Mouse (Mus musculus) c-Kit-positive CD71-negative TER-119-negative erythroid progenitor cells, embryonic 14.5 days (primary cell): ENCODE results near the gene Esrp2.
A peak's percentile ranks its signal among the peaks of the same experiment; 100 is the strongest.

Experiments
- DNase-seq: peaks from one replicate; pipeline ENCODE4 v3.0.0-alpha.2; 2013; ENCODE audit warnings: low read depth

Gene Esrp2

DNA sequence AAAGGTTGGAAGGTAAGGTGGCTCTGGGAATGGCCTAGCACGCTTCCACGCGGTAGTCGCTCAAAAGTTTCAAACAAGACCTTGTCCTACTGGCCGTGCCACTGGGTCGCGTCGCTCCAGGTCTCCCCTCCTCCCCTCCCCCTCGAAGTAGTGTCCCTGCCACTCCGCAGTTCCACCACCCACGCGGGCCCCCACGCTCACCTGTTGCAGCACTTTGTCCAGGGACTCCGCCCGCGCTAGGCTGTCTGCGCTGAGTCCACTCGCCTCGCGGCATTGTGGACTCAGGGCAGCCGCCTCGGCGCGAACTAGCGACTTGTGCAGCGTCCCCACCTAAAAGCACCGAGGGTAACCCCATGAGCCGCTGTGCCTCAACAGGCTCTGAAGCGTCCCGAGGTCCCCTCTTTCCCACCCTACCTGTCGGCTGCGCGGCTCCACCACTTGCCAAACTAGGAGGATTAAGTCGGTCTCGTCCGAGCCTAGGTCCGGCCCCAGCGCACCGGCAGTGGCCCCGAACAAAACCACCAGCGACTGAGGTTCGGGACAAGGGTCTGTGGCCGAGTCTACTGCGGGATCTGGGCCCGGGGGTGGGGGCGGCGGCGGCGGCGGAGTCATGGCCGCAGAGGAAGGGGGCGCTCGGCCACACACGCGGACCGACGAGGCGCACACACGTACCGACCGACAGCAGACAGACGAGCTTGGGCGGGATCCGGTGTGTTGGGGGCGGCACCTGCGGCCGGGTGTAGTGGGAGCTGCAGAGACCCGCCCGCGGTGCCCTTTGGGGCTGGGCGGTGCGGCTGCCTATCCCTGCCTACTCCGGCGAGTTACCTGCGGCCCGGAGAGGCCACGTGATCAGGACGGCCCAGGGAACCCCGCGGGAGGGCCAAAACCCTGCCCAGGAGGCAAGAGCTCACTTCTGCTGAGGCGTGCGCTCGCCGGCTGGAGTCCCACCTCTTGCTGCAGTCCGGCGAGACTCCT is at the start of gene Esrp2:
Gene Esrp2, minus strand, starts transcription at position 819 of the 975 bp plus-strand sequence.
- no peak for DNase-seq

DNA sequence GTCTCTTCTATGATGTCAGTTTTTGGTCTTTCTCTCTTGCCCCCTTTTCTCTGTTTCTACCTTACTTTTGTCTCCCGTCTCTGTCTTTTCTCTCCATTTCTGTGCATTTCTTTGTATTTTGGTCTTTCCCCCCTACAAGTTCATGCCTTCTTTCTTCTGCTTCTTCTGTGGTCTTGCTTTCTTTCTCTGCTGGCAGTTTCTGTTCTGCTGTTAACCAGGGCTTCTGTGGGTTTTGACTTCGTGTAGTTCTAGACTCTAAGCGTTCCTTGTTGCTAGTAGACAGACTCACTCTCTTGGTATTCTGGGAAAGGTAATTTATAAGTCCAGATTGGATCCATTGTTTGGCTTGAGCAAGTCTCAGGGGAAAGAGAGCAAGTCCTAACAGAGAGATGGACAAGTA is 49.6 kb upstream of the Esrp2 start:
- no peak for DNase-seq

DNA sequence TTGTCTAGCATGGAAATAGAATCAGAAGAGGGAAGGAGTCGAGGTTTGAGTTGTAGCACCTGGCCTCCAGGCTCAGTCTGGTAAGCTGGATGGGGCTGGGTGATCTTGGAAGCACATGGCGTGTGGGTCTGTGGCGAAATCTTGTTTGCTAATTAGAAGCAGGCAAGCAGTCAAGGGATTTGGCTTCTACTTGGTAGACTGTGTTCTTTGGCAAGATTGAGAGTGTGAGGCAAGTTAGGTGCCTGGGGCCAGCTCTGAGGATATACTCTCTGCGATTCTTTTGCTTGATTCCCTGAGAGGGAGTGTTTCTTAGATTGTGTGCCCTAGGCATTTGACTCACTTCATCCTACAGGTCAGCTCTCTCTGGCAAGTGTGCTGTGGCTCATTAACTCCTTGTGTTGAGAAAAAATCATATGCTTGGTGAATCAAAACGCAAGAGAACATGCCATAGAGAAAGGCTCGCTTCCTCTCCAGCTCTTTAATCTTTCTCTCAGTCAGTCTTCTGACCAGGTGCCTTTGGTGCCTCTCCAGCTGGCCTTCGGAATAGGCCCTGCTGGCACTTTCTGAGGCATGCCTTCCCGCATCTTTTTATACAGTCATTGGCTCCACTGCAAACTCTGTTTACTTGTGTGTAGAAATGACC is 49.0 kb upstream of the Esrp2 start:
- DNase-seq, result no peak

DNA sequence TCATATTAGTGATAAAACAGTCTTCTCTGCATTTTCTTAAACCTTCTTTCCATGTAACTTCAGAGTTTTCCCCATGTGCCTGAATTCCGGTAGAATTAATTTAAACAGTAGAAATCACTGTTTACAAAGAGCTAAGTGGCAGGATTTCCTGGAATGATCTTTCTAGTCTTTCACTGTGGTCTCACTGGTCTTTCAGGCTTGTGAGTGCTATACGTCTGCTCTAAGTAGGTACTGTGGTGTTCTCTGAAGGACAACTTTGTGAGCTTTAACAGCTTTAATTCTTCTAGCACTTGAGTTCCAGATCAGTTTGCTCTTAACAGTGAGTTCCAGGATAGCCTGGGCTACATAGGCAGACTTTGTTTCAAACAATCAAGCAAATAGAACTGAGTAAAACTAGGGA is 41.7 kb upstream of the Esrp2 start:
- DNase-seq, result no peak

DNA sequence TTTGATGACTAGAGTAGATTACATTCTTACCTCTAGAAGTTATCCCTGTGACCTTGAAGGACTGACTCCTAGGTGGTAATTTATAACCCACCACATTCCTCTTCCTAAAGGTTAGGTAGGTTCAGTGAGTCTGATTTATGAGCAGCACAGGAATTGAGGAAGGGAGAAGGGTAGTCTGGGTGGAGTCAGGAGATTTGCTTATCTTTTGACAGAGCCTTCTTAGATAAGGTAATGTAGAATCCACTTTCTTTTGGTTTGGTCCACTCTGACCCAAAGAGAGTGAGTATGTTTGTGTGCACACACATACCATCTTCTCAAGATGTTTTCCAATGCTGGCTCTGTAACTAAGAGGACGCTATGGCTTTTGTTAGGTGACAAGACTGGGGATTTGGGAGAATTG is 40.8 kb upstream of the Esrp2 start:
- DNase-seq, result no peak

DNA sequence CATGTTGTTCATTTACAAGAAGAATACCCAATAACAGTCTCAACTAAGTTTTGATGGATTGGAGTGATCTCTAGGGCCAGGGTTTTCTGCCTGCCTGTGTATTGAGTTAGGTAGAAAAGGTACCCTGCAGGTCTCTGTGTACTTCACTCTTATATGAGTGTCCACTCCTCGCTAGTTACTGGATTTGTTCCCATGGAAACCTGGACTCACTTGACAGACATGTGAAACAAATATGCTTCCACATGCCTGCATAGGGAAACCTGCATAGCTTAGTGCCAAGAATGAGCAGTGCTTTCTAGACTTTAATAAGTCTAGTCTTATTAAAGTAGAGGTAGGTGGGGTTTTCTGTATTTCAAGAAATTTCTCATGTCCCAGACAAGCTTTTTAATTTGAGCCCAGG is 40.1 kb upstream of the Esrp2 start:
- DNase-seq, result no peak

DNA sequence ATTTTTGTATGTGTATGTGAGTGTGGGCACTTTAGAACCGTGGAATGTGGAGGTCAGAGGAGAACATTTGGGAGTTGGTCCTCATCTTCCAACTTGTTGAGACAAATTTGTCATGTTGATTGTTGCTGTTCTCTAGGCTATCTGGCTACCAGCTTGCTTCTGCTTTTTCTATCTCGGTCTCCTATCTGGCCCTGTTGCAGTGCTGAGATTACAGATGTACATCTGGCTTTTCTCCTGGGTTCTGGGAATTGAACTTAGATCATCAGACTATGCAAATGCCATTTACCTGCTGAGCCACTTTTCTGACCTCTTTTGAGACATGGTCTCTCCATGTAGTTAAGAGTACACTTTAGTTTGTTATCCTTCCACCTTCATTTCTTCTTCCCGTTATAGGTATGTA is 36.8 kb upstream of the Esrp2 start:
- DNase-seq, result no peak

DNA sequence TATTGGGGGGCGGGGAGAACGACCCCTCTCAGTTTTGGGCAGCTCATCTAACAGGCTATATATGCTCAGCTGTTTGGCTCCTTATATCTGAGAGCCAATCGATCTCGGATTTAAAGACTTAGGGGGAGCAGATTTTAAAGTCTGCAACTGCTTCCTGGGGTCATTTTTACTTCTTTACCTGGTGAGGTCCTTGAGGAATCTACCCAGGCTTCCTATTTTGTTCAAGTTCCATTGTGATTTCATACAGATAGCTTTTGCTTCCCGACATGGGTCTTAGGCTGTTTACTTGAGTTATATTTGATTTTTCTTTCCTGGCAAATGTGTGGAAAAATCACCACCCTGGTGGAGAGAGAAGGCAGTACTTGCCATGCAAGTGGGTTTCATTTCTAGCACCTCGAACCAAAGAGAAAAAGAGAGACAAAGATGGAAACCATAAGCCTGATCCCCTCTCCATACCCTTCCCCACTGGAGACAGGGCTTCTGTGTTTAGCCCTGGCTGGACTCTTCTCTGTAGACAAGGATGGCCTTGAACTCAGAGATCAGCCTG is 33.2 kb upstream of the Esrp2 start:
- DNase-seq, result no peak

DNA sequence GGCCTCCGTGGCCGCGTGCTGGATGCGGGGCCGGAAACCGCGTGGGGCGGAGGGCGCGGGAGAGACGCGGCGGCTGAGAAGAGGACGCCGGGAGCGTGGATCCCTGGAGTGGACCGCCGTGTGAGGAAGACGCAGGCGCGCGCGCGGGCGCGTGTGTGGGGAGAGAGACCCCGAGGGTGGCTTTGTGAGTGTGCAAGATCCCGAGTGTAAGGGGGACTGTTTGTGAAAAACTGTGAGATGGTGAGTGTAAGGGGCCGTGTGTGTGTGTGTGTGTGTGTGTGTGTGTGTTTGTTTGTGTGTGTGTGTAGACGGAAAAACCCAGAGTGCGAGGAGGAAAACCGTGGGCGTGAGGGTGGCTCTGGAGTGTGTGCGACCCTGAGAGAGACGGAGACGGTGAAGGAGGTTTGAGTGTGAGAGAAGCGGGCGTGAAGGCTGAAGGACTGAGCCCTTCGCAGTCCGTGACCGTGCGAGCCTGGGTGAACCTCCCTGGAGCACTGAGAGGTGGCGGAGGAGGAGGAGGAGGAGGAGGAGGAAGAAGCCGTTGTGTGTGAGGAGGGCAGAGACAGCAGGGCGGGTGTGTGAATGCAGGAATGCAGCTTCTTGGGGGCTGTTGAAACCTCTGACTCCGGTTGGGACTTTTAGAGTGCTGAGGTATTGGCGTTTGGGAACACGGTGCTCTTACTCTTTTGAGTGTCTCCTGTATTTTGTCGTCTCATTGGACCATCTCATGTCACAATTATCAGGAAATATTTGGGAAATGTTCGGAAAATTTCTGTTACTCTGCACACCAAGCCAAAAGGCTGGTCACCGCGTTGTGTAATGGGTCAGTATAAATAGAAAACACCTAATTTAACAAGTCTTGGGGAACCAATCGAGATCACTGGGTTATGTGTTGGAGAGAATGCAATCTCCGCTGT is 32.5 kb upstream of the Esrp2 start:
- no peak for DNase-seq

DNA sequence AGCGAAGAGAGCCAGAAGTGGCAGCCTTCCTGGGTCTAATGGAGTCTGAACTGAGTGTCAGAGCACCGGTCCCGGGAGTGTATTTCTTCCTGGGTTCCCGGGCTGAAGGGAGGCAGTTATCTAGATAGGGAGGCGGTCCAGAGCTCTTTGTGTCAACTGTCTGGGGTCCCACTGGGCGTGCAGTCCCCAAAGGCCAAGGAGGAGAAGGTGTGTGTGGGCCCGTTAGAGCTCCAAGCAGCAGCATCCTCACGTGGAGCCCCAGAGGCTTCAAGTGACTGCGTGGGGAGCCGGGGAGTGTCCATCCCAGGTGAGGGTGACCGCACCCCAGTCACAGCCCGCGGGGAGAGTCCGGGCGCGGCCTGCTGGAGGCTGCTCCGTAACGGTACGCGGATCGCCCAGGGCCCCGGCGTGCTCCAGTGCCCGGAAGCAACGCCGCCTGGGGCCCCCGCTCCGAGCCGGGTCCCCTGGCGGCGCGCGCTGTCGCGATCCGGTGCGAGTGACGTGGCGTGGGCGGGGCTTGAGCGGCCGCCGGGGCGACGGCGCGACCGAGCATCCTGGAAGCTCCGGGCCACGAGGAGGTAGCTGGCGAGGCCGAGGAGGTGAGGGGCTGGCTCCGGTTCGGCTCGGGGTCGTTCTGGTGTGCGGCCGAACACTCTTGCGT is 31.7 kb upstream of the Esrp2 start, which contains the start of gene Slc7a6:
Gene Slc7a6, plus strand, starts transcription at position 502 of the 661 bp plus-strand sequence.
- peak; percentile 73 for DNase-seq

DNA sequence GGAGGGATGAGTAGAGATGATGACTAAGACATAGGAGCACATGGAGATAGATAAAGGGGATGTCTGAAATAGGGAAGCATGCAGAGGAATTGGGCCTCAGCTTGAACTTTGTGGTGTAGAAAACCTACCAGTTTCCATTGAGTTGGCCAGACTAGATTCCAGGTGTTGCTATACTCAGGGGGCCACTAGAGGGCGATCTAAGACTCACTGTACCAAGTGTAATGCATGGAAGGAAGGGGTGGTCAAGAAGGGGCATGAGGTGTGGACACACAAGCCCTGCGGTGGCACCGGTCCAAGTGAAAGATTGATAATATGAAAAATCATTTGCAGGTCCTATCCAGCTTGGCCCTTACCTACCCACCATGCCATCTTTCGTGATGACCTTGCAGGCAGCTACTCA is 28.7 kb upstream of the Esrp2 start:
- peak; percentile 73 for DNase-seq

DNA sequence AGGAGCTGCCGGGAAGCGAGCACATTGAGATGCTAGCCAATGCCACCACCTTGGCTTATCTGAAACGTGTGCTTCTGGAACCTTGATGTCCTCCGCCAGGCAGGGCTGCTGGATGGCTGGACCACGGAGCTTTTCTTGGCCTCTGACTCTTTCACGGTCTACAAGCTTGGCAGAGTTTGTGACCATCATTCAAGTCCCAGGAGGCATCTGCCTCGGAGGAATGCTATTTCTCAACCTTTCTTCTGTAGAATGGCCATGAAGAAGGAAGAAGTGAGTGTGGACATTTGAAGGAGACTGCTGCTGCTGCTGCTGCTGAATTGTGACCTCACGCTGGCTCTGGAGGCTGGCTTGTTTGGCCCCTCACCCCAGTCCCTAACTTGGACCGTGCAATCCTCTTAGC is 26.5 kb upstream of the Esrp2 start:
- no peak for DNase-seq

DNA sequence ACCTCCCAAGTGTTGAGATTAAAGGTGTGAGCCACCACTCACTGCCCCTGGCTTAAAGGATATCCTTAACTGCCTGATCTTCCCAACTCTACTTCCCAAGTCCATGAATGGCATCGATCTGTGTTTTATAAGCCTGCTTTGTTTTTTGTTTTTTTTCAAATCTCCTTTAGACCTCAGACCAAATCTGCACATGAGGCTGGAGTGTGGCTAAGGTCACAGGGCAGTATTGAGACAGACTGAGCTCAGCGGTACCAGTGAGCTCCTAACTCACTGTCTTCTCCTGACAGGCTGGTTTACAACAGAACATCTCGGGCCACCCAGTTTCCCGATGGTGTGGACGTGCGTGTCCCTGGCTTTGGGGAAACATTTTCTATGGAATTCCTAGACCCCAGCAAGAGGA is 23.1 kb upstream of the Esrp2 start:
- DNase-seq, result no peak

DNA sequence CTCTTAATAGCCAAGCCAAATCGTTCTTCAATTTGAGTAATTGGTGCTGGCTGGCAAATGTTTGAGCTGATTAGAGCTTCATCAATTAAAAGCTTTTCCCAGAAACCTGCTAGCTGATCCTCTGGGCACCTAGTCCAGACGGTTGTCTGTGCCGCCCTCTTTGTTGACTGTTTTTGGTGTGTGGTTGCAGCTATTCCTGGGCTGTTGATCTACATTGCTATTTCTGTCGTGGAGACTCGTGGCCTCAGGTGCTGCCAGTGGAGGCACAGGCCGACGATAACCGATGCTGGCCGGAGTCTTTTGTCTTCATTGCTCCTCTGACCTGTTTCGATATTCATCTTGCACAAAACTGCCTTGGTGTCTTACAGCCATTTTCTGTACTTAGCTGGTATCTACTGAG is 21.6 kb upstream of the Esrp2 start:
- no peak for DNase-seq

DNA sequence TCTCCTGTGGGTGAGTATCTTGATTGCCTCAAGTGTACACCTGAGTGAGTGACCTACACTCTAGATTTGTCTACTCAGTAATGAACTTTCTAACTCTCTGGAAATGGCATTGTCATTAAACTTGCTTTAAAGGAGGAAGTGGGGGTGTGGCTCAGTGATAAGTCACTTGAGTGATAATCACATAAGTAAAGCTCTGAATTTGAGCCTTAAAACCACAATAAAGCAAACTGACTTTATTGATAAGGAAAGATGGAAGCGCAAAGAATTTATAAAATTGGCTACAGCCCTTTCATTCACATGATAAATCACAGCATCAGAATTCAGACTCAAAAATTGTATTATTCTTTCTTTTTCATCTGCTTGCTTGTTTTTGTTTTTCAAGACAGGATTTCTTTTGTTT is 20.6 kb upstream of the Esrp2 start:
- DNase-seq, result no peak

DNA sequence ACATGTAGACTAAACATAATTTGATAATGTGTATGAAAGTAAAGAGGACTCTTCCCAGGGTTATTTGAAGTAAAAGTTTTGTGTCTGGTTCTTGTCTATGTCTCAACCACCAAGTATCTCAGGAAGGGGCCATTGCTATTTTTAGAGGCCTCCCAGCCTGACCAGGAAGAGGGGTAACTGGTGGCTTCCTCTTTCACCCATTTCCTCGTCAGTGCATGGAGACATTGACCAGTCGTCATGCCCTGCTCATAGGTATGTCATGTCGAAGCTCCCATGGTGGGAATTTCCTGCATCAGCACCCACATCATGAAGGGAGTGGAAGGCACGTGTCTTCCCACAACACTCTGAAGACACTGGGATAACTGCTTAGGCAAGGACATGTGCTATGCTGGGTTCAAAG is 16.1 kb upstream of the Esrp2 start:
- no peak for DNase-seq

DNA sequence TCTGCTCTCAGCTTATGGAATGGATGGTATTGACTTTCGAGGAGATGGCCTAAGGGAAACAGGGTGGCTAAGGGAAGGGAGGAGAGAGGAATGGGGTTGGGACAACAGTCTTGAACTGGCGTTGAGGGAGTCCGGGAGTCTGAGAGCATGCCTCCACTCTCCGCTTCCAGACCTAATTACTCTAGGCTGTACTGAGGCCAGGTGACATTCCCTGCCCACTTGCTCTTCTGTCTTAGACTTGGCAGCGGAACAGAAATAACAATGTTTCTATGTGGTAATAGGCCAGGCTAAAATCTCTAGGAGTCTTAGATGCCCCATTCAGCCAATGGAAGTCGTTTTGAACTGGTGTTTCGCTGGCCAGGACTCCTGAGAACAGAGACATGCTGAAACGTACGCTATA is 14.3 kb upstream of the Esrp2 start:
- no peak for DNase-seq

DNA sequence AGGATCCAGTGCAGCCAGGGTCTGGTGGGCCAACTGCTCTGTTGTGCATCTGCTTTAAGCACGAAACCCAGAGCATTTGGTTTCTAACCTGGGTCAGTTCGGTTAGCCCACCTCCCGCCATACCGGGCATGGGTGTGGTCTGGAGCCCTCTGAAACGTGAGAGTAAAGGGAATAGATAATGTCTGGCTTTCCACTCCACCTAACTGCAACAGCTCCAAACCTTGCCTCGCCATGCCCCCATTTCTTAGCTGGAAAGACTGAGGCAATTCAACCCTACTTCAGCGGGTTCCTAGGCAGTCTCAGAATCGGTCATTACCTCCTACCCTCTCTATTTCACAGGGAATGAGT is 13.9 kb upstream of the Esrp2 start:
- DNase-seq, result no peak

DNA sequence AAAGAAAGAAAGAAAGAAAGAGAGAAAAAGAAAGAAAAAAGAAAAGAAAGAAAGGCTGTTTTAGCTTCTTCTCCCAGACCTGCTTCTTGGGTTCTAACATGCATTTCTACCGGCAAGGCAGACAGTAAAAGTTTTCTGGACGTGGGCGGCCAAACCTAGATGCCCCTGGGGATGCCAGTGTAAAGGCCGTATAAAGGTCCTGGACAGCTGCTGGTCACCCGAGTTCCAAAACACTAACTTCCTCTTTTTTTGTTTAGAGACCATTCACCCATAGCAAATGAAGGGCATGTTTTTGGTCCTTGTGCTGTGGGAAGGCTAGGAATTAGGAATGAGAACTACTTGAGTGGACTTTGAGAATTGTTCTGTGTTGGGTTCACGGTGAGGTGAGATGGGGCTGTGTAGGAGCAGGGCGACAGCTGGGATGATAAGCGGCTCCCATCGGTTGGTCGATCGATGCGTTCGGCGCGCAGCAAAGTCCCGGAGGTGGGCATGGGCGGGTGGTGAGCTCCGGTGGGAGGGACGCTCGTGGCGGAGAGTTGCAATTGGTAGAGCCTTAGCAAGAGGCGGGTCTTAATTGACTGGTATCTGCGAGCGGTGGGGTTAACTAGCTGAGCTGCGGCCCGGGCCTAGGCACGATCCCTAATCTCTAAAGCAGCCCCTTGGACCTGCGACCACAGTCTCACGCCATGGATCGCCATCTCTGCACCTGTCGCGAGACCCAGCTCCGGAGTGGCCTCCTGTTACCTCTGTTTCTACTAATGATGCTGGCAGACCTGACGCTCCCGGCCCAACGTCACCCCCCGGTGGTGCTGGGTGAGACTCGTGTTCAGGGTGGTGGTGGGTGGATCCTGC is 13.3 kb upstream of the Esrp2 start, which contains the start of gene Pla2g15:
Gene Pla2g15, plus strand, starts transcription at position 599 of the 852 bp plus-strand sequence.
- peak; percentile 87 for DNase-seq

DNA sequence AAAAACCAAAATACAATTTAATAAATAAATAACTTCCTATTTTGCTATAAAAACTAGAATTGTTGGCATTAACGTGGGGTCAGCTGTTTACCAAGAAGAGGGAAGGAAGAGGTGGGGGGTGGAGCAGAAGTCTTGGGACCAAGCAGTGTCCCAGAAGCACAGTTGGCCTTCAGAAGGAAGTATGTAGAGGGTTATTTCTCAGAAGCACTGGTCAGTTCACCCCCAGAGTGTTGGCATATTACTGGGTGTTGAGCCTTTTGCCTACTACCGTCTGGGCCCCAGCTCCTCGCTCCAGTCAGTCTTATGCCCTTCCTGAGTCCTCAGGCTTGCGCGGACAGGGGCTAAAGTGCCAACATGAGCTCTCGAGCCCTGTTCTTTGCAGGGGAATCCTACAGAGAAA is 12.3 kb upstream of the Esrp2 start:
- DNase-seq, result no peak
